8 mouse cellular contexts compared by ENCODE assay signal in the genomic region with DNA sequence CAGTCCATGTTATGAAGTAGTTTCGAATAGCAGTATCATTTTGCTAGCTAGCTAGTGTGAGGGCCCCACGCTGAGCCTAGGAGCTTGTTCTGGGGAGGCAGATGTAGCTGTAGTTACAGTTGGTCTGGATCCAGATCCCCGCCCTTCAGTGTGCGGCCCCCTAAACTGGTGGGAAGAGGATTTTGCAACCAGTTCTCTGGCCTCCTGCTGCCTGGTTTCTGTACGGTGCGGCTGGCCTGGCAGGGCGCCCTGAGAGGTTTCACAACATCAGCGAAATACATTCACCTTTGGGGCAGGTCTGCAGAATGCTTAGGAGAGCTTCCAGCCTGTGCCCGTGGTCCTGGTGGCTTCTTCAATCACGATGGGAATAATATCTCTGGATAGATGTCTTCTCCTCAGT. TPM values are rescaled to one million over a fixed set of nuclear protein-coding genes. Genes with fewer than 3 reads are reported as not detected.
DNase-seq lines count a peak whose midpoint lies in the region; ATAC-seq and TF ChIP-seq lines count a peak whose summit lies in the region.

No protein-coding gene starts in this region.

- peaks cover 29% of the 10 kb centered on the region; the same call in 1 of the 2 replicates for H3K79me2 ChIP-seq in liver, adult 2 months (ENCODE audit: control insufficient read depth, insufficient read depth, low read length)

- peak; percentile 32 to 51 for DNase-seq in layer of hippocampus, adult 2 months (ENCODE audit: low spot score in 2 of 2)
- DNase-seq in layer of hippocampus, postnatal 14 days (ENCODE audit: low spot score in 2 of 2), result no peak
- peak; percentile 93 for DNase-seq in liver, adult 2 months (ENCODE audit: extremely low read depth, low read depth, low spot score)
- no peak for DNase-seq in thymus, postnatal 0 days (ENCODE audit: low spot score)
- DNase-seq in B cell, adult 2 months, result no peak

- TF ChIP-seq CTCF in layer of hippocampus, adult 2 months (conservative IDR thresholded peaks at IDR 0.05), result no peak
- no peak for TF ChIP-seq CTCF in liver, adult 2 months (IDR thresholded peaks at IDR 0.05; ENCODE audit: low read depth, low read length)
- TF ChIP-seq CTCF in small intestine, adult 2 months (IDR thresholded peaks at IDR 0.05; ENCODE audit: extremely low read depth, insufficient read length, insufficient replicate concordance, low read depth, low read length), result no peak

- peak overlapping the region; percentile 59 for H3K9ac ChIP-seq in liver, adult 2 months (ENCODE audit: low read depth, low read length)

- TF ChIP-seq POLR2A in liver, adult 2 months (IDR thresholded peaks at IDR 0.05; ENCODE audit: extremely low read depth, insufficient read depth, low read length), result no peak
- no peak for TF ChIP-seq POLR2A in small intestine, adult 2 months (IDR thresholded peaks at IDR 0.05; ENCODE audit: low read depth, low read length)

- peak overlapping the region; percentile 88; the same call in 1 of the 2 replicates for H3K4me3 ChIP-seq in layer of hippocampus, adult 2 months
- H3K4me3 ChIP-seq in liver, adult 2 months (ENCODE audit: insufficient read depth, low read depth, low read length), result peak overlapping the region; percentile 50
- H3K4me3 ChIP-seq in small intestine, adult 2 months (ENCODE audit: low read depth, low read length), result peak overlapping the region; percentile 94

- peaks cover 28% of the 10 kb centered on the region for H3K4me1 ChIP-seq in liver, adult 2 months (ENCODE audit: control insufficient read depth, insufficient read depth, low read length)
- H3K4me1 ChIP-seq in small intestine, adult 2 months (ENCODE audit: control insufficient read depth, insufficient read depth, insufficient read length, low read length), result peaks cover 12% of the 10 kb centered on the region

- H3K36me3 ChIP-seq in liver, adult 2 months (ENCODE audit: control insufficient read depth, insufficient read depth, low read length), result no peaks in the 10 kb centered on the region; the same call in 1 of the 2 replicates
- peaks cover 5% of the 10 kb centered on the region; the same call in 1 of the 2 replicates for H3K36me3 ChIP-seq in small intestine, adult 2 months (ENCODE audit: control insufficient read depth, insufficient read depth, low read length)

- H3K27ac ChIP-seq in layer of hippocampus, adult 2 months, result peak overlapping the region; percentile 52; the same call in 1 of the 2 replicates
- peak overlapping the region; percentile 91 for H3K27ac ChIP-seq in liver, adult 2 months (replicated peaks; ENCODE audit: insufficient read depth, low read depth, low read length)
- H3K27ac ChIP-seq in small intestine, adult 2 months (ENCODE audit: insufficient read depth, low read depth, low read length), result peak overlapping the region; percentile 9; the same call in 1 of the 2 replicates

- no peaks in the 10 kb centered on the region for H3K27me3 ChIP-seq in liver, adult 2 months (ENCODE audit: control insufficient read depth, insufficient read depth, low read length)
- H3K27me3 ChIP-seq in small intestine, adult 2 months (ENCODE audit: control insufficient read depth, insufficient read depth, low read length), result peaks cover 16% of the 10 kb centered on the region

- peak; percentile 60 for ATAC-seq in granulocyte monocyte progenitor cell, adult 5-6 weeks (replicated peaks; ENCODE audit: poor library complexity, severe bottlenecking)
- ATAC-seq in inflammation-experienced regulatory T-cells, adult 6 months, result no peak

- WGBS in liver, adult 2 months, result 29% methylated on average over 10 of the region's 10 CpGs
- WGBS in small intestine, adult 2 months, result 18% methylated on average over 10 of the region's 10 CpGs

RNA-seq across cellular contexts. Expression of a gene that starts 2.0 kb away (rescaled TPM):
- total RNA-seq in layer of hippocampus, adult 2 months (2021), result 10 to 100 TPM; 20.1 to 20.2 TPM
- 10 to 100 TPM; 19.1 to 19.4 TPM for total RNA-seq in layer of hippocampus, postnatal 14 days (2021)
- 29.7 and 30.9 TPM in 2 replicates for total RNA-seq in granulocyte monocyte progenitor cell, adult 5-6 weeks (2014; fragmentation: Nextera tagmentation)
- 18.9 and 20.1 TPM in 2 replicates for total RNA-seq in granulocyte monocyte progenitor cell, adult 5-6 weeks (2017)
- total RNA-seq in liver, adult 2 months (2014; rRNA removed), result 288 and 375 TPM in 2 replicates
- 557 and 601 TPM in 2 replicates for polyA plus RNA-seq in liver, adult 2 months (2012; rRNA removed)
- 48.3 and 110 TPM in 2 replicates for polyA plus RNA-seq in small intestine, adult 2 months (2012; rRNA removed)
- polyA plus RNA-seq in inflammation-experienced regulatory T-cells, adult 6 months (2017; shearing (Covaris generic)), result 10 to 100 TPM in 1 of 3 experiments, 1 to 10 TPM in 2; 7.5 to 12.0 (median 8.6) TPM
- polyA plus RNA-seq in thymus, postnatal 0 days (2015; fragmentation: Nextera tagmentation; extraction: Ambion mirVana), result 28.9 and 31.7 TPM in 2 replicates

RNA-seq across cellular contexts. Expression of a gene that starts 21.7 kb away (rescaled TPM):
- total RNA-seq in layer of hippocampus, adult 2 months (2021), result not detected
- not detected for total RNA-seq in layer of hippocampus, postnatal 14 days (2021)
- not detected in 2 replicates for total RNA-seq in granulocyte monocyte progenitor cell, adult 5-6 weeks (2014; fragmentation: Nextera tagmentation)
- not detected in 2 replicates for total RNA-seq in granulocyte monocyte progenitor cell, adult 5-6 weeks (2017)
- total RNA-seq in liver, adult 2 months (2014; rRNA removed), result 0.09 and 0.27 TPM in 2 replicates
- polyA plus RNA-seq in liver, adult 2 months (2012; rRNA removed), result 0.11 and 0.14 TPM in 2 replicates
- polyA plus RNA-seq in small intestine, adult 2 months (2012; rRNA removed), result not detected in 2 replicates
- not detected for polyA plus RNA-seq in inflammation-experienced regulatory T-cells, adult 6 months (2017; shearing (Covaris generic))
- polyA plus RNA-seq in thymus, postnatal 0 days (2015; fragmentation: Nextera tagmentation; extraction: Ambion mirVana), result not detected in 2 replicates

RNA-seq across cellular contexts. Expression of a gene that starts 28.6 kb away (rescaled TPM):
- total RNA-seq in layer of hippocampus, adult 2 months (2021), result not detected
- not detected for total RNA-seq in layer of hippocampus, postnatal 14 days (2021)
- total RNA-seq in granulocyte monocyte progenitor cell, adult 5-6 weeks (2014; fragmentation: Nextera tagmentation), result not detected in 2 replicates
- not detected in 2 replicates for total RNA-seq in granulocyte monocyte progenitor cell, adult 5-6 weeks (2017)
- total RNA-seq in liver, adult 2 months (2014; rRNA removed), result not detected in 2 replicates
- polyA plus RNA-seq in liver, adult 2 months (2012; rRNA removed), result 0.05 TPM in 1 of 2 replicates, not detected in the other
- 0.10 and 0.41 TPM in 2 replicates for polyA plus RNA-seq in small intestine, adult 2 months (2012; rRNA removed)
- polyA plus RNA-seq in inflammation-experienced regulatory T-cells, adult 6 months (2017; shearing (Covaris generic)), result not detected
- not detected in 2 replicates for polyA plus RNA-seq in thymus, postnatal 0 days (2015; fragmentation: Nextera tagmentation; extraction: Ambion mirVana)

Comparison
In these comparisons a context has a peak if more than half of its experiments do, and no peak if none do; other contexts are left out.
1. DNase-seq: peak in layer of hippocampus, adult 2 months (2 of 2) and liver, adult 2 months (single experiment); none in layer of hippocampus, postnatal 14 days (0 of 2), thymus, postnatal 0 days (single experiment) and B cell, adult 2 months (0 of 2).
2. H3K27ac ChIP-seq: peak in every context shown above with its lines; median percentile 91 in liver, adult 2 months; 52 in layer of hippocampus, adult 2 months; 9 in small intestine, adult 2 months.
3. Peak in every context shown above with its lines, with median percentiles within 50 percentile points of each other: H3K4me3 ChIP-seq.